Mouse (Mus musculus): ENCODE data around the gene Ilf2.

DNA sequence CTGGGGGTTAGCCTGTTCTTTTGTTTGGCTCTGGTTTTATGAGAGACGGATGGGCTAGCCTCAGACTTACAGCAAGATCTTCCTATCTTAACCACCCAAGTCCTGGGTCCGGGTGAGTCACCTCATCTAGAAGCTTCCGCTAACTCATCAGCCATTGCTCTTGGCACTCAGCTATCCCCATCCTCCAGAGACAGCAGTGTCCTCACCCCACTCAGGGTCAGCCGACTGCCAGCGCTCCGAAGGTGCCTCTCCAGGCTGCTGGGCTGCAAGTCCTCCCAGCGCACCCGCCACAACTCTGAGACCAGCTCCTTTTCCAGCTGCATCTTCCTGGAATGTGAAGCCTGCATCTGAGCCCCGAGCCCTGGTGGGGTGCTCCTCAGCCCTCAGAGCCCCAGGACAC is 16.2 kb upstream of the Ilf2 start:
- TF ChIP-seq CTCF (IDR thresholded peaks at IDR 0.05; ENCODE audit: borderline replicate concordance, insufficient read depth, low read length) (no peak), POLR2A (IDR thresholded peaks at IDR 0.05; ENCODE audit: low read depth, low read length) (no peak)
